Mouse (Mus musculus): ENCODE results near the gene 4930519G04Rik. TPM values are rescaled to one million over a fixed set of nuclear protein-coding genes. Genes with fewer than 3 reads are reported as not detected.
"Not testable (repeated sequence)": the region's sequence is repeated elsewhere in the genome, so short reads cannot be mapped to it uniquely, and the experiment has no call there.

The 4930519G04Rik gene
- total RNA-seq, 2 experiments from 2014 or later, result not detected

DNA sequence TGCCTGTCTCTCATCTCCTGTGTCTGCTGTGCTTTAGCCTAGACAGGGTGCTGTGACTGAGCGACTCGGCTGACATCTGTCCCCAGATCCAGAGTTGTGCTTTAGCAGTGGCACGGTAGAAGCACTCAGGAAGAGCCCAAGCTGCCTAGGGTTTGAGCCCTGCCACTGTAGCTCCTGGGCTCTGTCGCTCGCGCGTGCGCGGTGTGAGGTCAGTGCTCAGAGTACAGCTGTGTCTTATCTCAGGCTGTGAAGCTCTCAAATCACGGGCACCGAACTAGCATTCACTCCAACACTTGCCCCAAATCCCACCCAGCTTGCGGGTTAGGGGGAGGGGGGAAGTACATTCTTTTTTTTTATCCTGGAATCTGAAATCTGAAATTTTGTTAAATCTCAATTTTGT, 16.6 kb upstream of the 4930519G04Rik start:
- no peak for ATAC-seq (replicated peaks; ENCODE audit: low FRiP score, poor library complexity, severe bottlenecking)

DNA sequence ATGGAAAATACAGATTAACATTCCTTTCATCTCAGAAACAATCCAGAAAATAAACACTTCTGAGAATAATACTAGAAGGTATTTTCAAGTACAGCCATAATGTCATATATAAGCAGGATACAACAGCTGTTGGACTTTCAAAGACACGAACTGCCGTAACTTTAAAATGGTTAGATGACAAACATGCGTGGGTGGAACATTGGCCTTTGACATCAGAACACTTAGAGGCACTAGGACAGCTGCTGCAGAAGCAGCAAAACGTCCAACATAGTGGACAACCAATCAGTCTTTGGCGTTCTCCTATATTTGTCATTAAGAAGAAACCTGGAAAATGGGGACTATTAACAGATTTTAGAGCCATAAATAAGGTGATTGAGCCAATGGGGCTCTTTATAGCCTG, 13.0 kb upstream of the 4930519G04Rik start:
- ATAC-seq (replicated peaks; ENCODE audit: low FRiP score, poor library complexity, severe bottlenecking), result not testable (repeated sequence)

DNA sequence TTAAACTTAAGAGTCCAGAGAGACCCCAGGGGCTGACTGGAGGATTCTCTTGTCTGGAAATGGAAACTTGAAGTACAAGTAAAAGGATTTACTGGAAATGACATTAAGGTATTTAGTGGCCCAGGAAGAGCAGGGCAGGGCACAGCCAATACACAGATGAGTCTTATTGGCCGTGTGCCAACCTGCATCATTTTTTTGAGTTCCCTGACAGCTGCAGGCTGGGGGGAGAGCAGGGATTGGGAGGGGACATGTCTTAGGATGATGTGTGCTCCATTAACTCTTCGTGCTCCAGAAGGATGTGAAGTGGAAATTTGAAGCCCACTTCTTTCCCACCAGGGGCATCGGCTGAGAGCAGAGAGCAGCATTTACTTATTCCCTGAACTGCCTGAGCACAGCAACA, 11.3 kb upstream of the 4930519G04Rik start:
- not testable (repeated sequence) for ATAC-seq (replicated peaks; ENCODE audit: low FRiP score, poor library complexity, severe bottlenecking)

DNA sequence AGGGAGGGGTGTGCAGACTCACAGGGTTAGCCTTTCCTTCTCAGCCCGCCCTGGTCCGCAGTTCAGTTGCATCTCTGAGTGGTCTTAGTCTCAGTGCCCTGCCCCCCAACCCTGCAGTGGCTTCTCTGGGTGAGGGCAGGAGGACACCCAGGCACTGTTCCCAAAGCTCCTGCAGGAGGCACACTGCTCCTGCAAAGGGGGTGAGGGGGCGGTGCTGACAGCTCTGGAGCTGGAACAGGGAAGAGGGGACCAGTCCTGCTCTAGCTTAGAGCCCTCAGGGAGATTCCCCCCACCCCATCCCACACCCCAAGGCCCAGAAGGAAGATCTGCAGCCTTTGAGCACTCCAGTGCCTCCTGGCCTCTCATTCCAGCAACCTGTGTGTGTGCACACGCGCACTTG, 10.8 kb upstream of the 4930519G04Rik start:
- ATAC-seq (replicated peaks; ENCODE audit: low FRiP score, poor library complexity, severe bottlenecking), result no peak

DNA sequence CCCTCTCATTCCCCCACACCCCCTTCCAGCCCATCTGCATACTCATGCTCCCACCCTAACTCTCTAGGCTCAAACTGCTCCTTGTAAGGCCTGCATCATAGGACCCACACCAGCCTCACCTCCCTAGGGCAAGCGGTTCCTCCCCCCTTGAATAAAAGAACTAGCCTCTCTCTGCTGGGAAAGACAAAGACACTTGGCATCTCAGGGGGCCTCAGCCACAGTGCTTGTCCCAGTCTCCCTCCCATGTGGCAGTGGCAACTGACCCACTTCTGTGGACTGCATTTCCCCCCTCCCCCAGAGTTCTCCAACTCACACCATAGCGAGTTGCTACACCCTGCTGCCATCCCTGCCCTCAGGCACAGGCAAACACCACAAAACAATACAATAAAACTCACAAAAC, 9.1 kb upstream of the 4930519G04Rik start:
- not testable (repeated sequence) for ATAC-seq (replicated peaks; ENCODE audit: low FRiP score, poor library complexity, severe bottlenecking)

DNA sequence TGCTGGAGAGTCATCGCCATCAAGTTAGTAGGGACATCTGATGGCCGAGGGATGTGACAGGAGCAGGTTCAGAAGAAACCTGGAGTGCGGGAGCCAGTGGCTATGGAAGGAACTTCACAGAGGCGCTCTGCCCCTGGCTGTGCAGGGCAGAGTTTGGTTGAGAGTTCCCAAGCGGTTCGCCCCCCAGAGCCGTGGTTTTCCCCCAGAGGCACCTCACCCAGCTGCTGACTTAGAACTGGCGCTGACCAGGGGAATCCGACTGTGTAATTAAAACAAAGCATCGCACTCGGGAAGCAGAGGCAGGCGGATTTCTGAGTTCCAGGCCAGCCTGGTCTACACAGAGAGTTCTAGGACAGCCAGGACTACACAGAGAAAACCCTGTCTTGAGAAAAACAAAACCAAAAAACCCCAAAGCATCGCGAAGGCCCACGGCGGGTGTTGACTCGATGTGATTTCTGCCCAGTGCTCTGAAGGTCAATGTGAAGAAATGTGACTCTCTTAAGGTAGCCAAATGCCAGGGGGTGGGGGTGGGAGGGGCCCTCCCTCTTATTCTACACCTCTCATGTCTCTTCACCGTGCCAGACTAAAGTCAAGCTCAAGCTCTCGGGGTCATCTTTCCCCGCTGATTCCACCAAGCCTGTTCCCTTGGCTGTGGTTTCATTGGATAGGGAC, 1.8 kb upstream of the 4930519G04Rik start:
- ATAC-seq (replicated peaks; ENCODE audit: low FRiP score, poor library complexity, severe bottlenecking), result no peak

DNA sequence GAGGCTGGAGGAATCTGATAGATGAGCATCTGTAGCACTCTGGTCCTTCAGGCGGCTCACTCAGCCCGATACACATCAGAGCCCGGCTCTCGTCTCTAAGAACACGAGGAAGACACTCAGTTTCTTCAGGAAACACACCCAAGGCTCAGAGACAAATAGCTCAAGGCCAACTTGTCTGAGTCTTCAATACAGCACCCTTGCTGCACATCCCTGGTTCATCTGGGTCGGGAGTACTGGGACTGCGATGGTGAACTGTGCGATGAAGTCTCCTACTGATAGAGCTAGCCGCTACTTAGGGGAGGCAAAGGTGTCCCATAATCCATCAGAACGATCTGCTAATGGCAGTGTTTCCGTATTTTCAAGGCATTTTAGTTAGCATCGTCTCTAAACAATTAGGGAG, 5.1 kb downstream of the 4930519G04Rik start, which contains the start of gene Gm9936:
Gm9936 (minus strand) TSS at position 101 of the 400 bp plus-strand sequence.
- ATAC-seq (replicated peaks; ENCODE audit: low FRiP score, poor library complexity, severe bottlenecking), result no peak

DNA sequence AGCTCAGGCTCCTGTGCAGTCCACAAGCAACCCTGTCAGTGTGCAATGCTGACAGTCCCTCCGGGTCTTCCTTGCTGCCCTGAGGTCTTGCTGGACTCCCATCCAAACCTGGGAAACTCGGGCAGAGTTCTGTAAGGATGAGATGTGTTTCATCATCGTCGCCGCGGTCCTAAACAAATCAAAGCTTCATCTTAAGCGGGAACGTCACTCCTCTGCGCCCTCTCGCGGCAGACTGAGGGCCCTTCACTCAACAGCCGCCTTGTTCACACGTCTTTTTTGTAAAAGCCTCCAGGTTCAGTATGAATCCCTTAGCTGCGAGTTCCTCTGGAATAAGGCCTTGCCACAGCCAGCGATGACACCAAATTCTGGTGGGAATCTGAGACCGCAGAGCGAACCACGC, 5.8 kb downstream of the 4930519G04Rik start:
- ATAC-seq (replicated peaks; ENCODE audit: low FRiP score, poor library complexity, severe bottlenecking), result 0 out of 2 replicates have a peak, but pooled peaks have one; percentile 52

DNA sequence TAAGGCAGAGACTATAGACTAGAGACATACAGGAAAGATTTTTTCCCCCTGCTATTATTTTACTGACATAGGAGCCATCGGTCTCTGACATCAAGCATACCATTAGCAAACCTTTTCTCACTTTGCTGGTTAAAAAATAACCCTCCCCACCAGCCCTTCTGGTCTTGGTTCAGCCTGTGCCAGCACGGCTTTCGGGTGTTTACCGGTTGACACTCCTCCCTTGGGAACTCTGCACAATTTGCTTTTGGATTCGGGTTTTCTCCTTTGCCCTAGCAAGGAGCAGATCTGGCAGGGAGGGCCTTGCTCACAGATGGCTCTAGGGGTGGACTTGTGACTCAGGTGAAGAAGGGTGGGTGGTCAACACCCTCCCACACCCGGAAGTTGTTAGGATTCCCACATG, 8.3 kb downstream of the 4930519G04Rik start:
- ATAC-seq (replicated peaks; ENCODE audit: low FRiP score, poor library complexity, severe bottlenecking), result no peak

DNA sequence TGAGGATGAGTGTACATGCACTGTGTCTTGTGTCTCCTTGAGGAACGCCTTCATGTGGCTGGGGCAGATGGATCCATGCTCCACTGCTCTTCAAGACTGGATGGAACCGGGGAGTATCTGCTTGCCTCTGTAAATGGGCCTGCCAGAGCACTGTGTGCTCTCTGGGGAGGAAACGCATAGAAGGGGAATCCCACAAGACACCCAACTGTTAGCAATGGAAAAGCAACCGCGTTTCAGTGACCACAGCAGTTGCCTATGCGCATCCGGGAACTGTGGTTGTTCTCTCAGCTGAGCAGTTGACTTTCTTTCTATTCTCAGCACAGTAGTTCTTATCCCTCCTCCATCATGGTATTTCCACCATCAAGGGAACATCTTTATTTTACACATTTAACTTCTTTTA, 11.3 kb downstream of the 4930519G04Rik start:
- ATAC-seq (replicated peaks; ENCODE audit: low FRiP score, poor library complexity, severe bottlenecking), result no peak

DNA sequence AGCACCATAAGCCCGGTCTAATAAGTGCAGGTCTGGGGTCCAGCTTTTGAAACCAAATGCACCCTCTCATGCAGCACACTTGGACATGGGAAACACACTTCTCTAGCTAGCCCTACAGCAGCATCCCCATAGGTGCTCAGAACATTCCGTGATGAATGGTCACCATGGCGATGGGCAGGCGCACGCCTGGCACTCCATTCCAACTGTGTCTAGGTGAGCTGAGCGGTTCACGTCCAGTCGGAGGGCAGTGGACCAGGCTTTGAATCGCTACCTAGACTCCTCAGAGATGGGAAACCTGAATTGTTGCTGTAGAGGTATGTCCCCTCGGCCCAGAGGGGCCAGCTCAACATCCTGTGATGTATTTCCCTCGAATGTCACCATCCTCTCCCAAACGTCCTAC, 11.8 kb downstream of the 4930519G04Rik start:
- ATAC-seq (replicated peaks; ENCODE audit: low FRiP score, poor library complexity, severe bottlenecking), result no peak

DNA sequence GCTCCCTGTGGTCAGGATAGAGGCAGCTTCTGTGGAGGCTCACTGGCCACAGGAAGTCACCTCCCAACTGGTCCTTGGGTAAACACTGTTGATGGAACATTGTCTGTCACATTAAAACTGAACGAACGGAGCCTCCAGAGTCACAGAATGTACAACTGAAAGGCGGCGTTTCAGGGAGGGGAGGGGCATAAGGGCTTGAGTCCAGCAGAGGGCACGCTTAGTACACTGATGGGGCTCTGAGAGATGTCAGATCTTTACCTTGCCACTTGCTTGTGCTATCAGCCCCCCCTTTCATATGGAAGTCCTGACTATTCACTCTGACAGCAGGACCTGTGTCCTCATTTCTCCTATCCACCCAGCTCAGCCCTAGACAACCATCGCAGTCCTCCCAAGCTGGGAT, 22.4 kb downstream of the 4930519G04Rik start:
- ATAC-seq (replicated peaks; ENCODE audit: low FRiP score, poor library complexity, severe bottlenecking), result no peak

DNA sequence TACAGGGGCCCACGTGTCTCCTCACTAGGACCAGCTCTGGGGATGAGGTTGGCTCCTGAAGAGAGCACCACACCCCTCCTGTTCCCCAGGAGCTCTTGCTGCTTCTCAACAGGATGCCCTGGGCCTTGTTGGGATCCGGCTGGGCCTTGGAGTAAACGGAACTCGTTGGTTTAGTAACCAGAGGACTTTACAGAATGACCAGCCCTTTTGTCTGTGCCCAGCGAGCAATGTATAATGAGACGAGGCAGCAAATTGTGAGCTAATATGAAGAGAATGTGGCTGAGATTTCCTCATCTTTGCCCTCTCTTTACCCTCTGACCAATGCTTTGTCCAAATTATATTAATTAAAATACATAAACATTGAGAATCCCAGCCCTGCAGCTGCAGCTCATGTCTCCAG, 22.9 kb downstream of the 4930519G04Rik start:
- no peak for ATAC-seq (replicated peaks; ENCODE audit: low FRiP score, poor library complexity, severe bottlenecking)

DNA sequence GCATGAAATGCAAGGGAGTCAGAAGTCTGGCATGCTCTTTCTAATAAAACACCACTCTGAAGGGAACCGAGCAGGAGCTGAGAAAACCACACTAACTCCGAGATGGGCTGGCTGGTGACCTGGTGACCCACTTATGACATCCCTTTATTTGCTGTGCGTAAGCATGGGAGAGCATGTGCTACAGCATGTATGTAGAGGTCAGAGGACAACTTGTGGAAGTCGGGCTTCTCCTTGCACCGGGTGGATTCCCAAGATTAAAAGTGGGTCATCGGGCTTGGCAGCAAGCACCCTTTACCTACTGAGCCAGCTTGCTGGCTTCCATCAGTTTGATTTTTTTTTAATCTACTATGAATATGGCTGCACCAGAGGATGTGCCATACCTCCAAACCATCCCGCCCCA, 24.0 kb downstream of the 4930519G04Rik start:
- no peak for ATAC-seq (replicated peaks; ENCODE audit: low FRiP score, poor library complexity, severe bottlenecking)

DNA sequence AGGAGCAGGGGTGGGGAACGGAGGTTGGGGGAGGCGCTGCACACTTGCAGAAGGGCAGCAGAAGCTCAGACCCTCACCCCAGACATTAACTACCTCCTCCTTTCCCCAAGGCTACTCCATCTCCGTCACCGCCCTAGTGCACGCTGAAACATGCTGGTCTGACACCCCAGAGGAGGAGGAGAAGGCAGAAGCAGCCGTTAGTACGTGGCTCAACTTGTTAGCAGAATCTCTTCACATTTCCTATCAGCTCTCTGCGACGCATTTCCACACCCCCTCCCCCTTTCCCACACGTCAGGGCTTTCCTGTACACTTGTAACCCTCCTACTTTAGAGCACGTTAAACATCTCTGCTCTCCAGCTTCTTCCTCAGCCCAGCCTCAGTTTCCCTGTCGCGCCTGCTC, 25.9 kb downstream of the 4930519G04Rik start:
- no peak for ATAC-seq (replicated peaks; ENCODE audit: low FRiP score, poor library complexity, severe bottlenecking)

DNA sequence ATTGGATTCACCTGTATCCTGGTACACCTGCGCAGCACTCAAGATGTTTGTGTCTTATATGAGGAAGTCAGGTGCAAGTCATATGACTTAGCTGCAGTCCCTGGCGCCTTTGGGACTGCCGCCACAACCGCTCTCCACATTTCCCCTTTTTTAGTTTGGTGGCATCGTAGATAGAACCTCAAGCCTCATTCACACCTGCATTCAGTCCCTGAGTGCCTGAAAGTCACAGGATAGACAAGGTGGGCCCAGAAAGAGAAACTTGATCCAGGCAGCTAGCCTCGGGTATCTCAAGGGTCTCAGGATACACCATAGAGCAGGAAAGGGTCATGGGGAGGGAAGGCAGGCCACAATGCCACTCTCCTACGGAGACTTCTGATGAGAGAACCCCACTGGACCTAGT, 28.9 kb downstream of the 4930519G04Rik start:
- 0 out of 2 replicates have a peak, but pooled peaks have one; percentile 46 for ATAC-seq (replicated peaks; ENCODE audit: low FRiP score, poor library complexity, severe bottlenecking)

DNA sequence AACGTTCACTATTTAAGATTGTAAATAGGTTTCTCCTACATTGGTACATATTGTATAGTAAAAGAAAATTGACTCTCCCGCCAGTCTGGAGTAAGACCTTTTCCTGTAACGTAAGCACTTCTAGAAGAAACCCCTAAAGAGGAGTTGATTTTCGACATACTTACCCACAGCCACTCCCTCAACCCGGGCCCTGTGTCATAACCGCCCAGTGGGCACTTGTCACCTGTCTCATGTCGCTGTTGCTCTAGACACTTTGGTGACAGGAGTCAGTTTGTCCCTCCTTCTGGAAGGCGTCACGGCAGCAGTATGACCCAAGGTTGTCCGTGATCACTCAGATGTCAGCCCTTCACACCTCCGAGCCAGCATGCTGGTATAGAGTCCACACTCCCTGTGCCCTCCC, 29.6 kb downstream of the 4930519G04Rik start:
- peak; percentile 42; the same call in 1 of the 2 replicates for ATAC-seq (replicated peaks; ENCODE audit: low FRiP score, poor library complexity, severe bottlenecking)

DNA sequence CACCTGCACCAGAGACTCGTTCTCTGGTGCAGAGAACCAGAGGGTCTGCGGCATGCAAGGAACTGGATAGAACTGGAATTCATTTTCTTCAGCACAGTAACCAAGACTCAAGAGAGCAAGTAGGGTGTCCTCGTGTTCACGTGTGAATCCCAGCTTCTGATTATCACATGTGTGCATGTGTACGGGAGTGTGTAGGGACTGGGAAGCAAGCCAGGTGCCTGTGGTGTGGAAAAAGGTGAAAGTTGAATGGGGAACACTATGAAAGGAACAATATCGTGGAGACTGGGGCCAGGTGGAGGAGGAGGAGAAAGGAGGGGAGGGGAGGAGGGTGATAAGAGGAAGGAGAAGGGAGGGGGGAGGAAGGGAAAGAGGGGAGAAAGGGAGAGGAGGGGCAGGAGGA, 33.3 kb downstream of the 4930519G04Rik start:
- no peak for ATAC-seq (replicated peaks; ENCODE audit: low FRiP score, poor library complexity, severe bottlenecking)

DNA sequence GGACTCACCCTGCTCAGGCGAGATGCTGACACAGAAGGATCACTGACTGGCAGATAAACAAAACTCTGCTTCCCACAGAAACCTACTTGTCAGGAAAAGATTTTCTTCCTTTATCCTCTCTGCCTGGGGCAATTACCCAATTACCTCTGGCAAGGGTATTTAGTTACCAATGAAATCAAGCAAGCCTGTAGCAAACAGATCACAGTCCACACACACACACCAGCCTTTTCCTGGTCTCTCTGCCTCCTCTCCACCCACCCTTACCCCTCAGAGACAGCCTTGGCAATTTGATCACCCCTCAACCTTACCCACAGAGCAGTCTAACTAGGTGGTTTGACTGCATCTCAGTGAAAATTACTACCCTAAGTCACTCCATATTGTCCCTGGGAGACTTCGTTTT, 35.5 kb downstream of the 4930519G04Rik start:
- ATAC-seq (replicated peaks; ENCODE audit: low FRiP score, poor library complexity, severe bottlenecking), result no peak

DNA sequence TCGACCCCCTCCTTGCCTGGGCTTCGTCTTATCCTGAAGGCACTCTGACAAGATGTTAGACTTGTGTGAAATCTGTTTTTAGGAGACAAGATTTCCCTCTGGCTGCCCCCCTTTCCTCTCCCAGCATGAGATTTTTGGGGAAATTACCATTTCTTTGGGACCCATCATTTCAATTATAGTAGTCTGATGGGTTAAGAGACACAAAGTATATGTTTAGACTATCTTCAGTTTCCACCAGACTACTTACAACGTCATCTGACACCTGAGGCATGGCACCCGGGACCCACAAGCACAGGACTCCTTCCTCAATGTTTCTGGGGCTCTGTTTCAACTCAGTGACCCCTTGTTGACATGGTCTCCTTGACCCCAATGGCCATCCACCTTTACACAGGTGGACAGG, 42.1 kb downstream of the 4930519G04Rik start:
- no peak for ATAC-seq (replicated peaks; ENCODE audit: low FRiP score, poor library complexity, severe bottlenecking)

DNA sequence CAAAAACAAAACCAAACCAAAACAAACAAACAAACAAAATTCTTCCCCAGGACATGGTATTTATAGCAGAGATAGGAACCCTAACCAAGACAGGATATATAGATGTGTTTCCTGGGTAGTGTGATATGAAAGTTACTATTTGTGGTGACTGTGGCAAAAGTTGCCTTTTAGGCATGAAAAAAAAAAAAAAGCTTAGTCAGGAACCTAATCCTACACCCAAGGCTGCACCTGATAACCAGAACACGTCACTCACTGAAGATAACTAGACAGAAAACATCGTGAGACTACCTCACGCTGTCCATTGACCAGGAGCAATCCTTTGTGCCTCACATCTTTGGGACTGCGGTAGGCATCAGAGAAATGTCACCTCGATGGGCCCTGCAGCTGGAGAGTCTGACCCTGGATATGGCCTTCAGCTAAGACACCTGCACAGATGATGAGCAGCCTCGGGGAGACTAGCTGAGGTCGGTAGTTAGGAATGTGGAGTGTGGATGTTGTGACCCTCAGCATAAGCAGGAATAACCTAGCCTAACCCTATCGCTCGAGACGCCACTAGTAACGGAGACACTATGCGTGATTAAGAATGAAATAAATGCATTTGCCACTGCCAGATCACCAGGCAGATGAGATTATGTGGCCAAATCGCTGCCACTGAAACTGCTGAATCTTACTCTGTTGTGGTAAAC, 43.4 kb downstream of the 4930519G04Rik start, which contains the start of gene Oasl2:
Oasl2 (plus strand) TSS at position 249 of the 686 bp plus-strand sequence.
- peak; percentile 76 for ATAC-seq (replicated peaks; ENCODE audit: low FRiP score, poor library complexity, severe bottlenecking)
